Mouse (Mus musculus) small intestine, adult 2 months (tissue): ENCODE results near the gene Dlg5.

Experiments
- CTCF ChIP-seq: fragments of 200-500 bp; IDR thresholded peaks from 2 replicates; pipeline ENCODE4 v1.5.1; 2012; ENCODE audit warnings: low read depth, mild to moderate bottlenecking, control low read depth, inconsistent platforms, low read length, moderate library complexity, mixed read lengths; ENCODE audit not compliant: insufficient replicate concordance, insufficient read length; ENCODE audit errors: extremely low read depth
- POLR2A ChIP-seq: fragments of 200-500 bp; IDR thresholded peaks from 2 replicates; pipeline ENCODE4 v1.6.1; 2012; ENCODE audit warnings: low read depth, mild to moderate bottlenecking, control low read depth, inconsistent platforms, low read length, moderate library complexity

DNA sequence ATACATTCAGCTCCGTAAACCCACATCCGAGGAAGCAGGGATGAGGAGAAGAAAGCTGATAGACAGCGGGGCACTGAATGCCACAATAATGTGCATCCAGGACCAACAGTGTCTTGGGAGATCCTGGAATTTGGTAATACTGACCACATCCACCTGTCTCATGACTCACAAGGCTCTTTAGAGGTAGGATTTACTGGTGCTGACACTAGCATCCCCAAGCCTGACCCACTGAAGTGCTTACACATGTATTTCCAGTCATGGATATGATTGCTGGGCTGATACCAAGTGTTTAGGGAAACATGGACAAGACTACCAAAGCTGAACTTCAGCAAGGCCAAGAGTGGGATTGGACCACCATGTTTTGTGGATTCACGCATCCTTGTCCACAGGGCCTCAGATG is 152.5 kb downstream of the Dlg5 start:
- TF ChIP-seq POLR2A: no peak
- no peak for TF ChIP-seq CTCF
